11 mouse cellular contexts compared by ENCODE assay signal in genomic region chr11:101758431-101758830, GRCm38 (mm10). TPM values are rescaled to one million over a fixed set of nuclear protein-coding genes. Genes with fewer than 3 reads are reported as not detected.
A peak's percentile ranks its signal among the peaks of the same experiment; 100 is the strongest.
DNase-seq lines count a peak whose midpoint lies in the region; ATAC-seq lines count a peak whose summit lies in the region.
"Had no signal": no experiment of that assay in that cellular context is flagged by ENCODE, and none has a peak within 500 bp of the region (broad histone marks: within the 10 kb centered on the region; RNA-seq: fewer than 3 reads in every experiment).

No protein-coding gene starts in this region.

- no peak overlapping the region for H3K4me2 ChIP-seq in kidney, embryonic 14.5 days (replicated peaks; ENCODE audit: low read depth, low read length)

- DNase-seq in kidney, postnatal 10 days, result peak; percentile 26
- peak; percentile 83 for DNase-seq in brain, adult 2 months (ENCODE audit: low read depth, low spot score)
- peak; percentile 36 to 56 for DNase-seq in cerebellum, postnatal 14 days
- DNase-seq in left cerebral cortex, postnatal 25 days (ENCODE audit: low spot score in 2 of 2), result peak; percentile 32 to 51
- no peak for DNase-seq in testis, postnatal 10 days (ENCODE audit: low spot score)
- DNase-seq: retina, postnatal 1 day had no signal

- no peak overlapping the region for H3K27ac ChIP-seq in kidney, embryonic 14.5 days (ENCODE audit: low read depth, low read length)

- no peak for ATAC-seq in kidney, embryonic 14.5 days (ENCODE audit: low FRiP score, low TSS enrichment)
- ATAC-seq in monocyte, adult 5-6 weeks (replicated peaks; ENCODE audit: insufficient number of reproducible peaks, low FRiP score, low TSS enrichment, poor library complexity, severe bottlenecking), result no peak
- ATAC-seq: intestine, postnatal 0 days; midbrain, embryonic 16.5 days had no signal

- H3K9ac ChIP-seq in kidney, embryonic 14.5 days (ENCODE audit: low read depth, low read length), result no peak overlapping the region

- H3K27me3 ChIP-seq in kidney, embryonic 14.5 days (ENCODE audit: control insufficient read depth, insufficient read depth, low read length), result no peaks in the 10 kb centered on the region
- H3K27me3 ChIP-seq: CH12.LX had no signal

- peaks cover 80% of the 10 kb centered on the region for H3K36me3 ChIP-seq in kidney, embryonic 14.5 days (ENCODE audit: control insufficient read depth, insufficient read depth, low read length)

- H3K4me1 ChIP-seq in kidney, embryonic 14.5 days (ENCODE audit: control insufficient read depth, insufficient read depth, low read length), result no peaks in the 10 kb centered on the region

- WGBS in kidney, embryonic 14.5 days, result 80% methylated on average over 5 of the region's 5 CpGs

- H3K4me3 ChIP-seq in kidney, embryonic 14.5 days (ENCODE audit: low read length), result no peak overlapping the region

- no peaks in the 10 kb centered on the region for H3K9me3 ChIP-seq in kidney, embryonic 14.5 days (ENCODE audit: control insufficient read depth, low read length)

- intact Hi-C loops in left cerebral cortex, postnatal 25 days (cut with DNase I), result no loop called here

RNA-seq across cellular contexts. Expression of gene Dhx8, which starts 25.7 kb away (rescaled TPM):
- 26.0 and 38.1 TPM in 2 replicates for polyA plus RNA-seq in kidney, embryonic 14.5 days (2014; fragmentation: Nextera tagmentation; extraction: Ambion mirVana)
- total RNA-seq in left cerebral cortex, postnatal 25 days (2021), result 10 to 100 TPM; 38.2 to 39.3 TPM
- 45.9 to 64.3 TPM (median 49.0 TPM) in 3 replicates for total RNA-seq in monocyte, adult 5-6 weeks (2017)

RNA-seq across cellular contexts. Expression of gene Etv4, which starts 26.7 kb away (rescaled TPM):
- polyA plus RNA-seq in kidney, embryonic 14.5 days (2014; fragmentation: Nextera tagmentation; extraction: Ambion mirVana), result 47.9 and 52.9 TPM in 2 replicates
- 10 to 100 TPM; 18.1 to 20.3 TPM for total RNA-seq in left cerebral cortex, postnatal 25 days (2021)
- total RNA-seq in monocyte, adult 5-6 weeks (2017), result not detected in 3 replicates

Comparison
In these comparisons a context has a peak if more than half of its experiments do, and no peak if none do; other contexts are left out.
1. RNA of gene Etv4, which starts 26.7 kb away (total RNA-seq): 18.1 to 20.3 TPM in left cerebral cortex, postnatal 25 days; not detected in monocyte, adult 5-6 weeks; every median in the first group is over 10 times any median in the second.